Mouse (Mus musculus): ENCODE measurements around the gene Fam149b. TPM values are rescaled to one million over a fixed set of nuclear protein-coding genes. Genes with fewer than 3 reads are reported as not detected.

Gene Fam149b
- polyA plus RNA-seq, 1 experiment from 2014 or later, result 45.0 TPM

GRCm38 (mm10) chr14:20397220-20397619 lies 49.3 kb downstream of the Fam149b start:
- no peak overlapping the region for H3K4me3 ChIP-seq
- no peak overlapping the region for H3K27ac ChIP-seq
- no peaks in the 10 kb centered on the region for H3K27me3 ChIP-seq (ENCODE audit: insufficient read depth, poor library complexity, severe bottlenecking)
- H3K4me1 ChIP-seq (replicated peaks), result peaks cover 13% of the 10 kb centered on the region; the same call in 1 of the 2 replicates
- 89% methylated on average over 9 of the region's 9 CpGs for WGBS
- no peaks in the 10 kb centered on the region for H3K36me3 ChIP-seq
- no peaks in the 10 kb centered on the region for H3K9me3 ChIP-seq
- no peak for DNase-seq (ENCODE audit: low spot score)

GRCm38 (mm10) chr14:20398864-20399263 lies 50.9 kb downstream of the Fam149b start:
- H3K4me1 ChIP-seq (replicated peaks), result peaks cover 7% of the 10 kb centered on the region; the same call in 1 of the 2 replicates
- WGBS, result 49% methylated on average over 4 of the region's 4 CpGs
- no peaks in the 10 kb centered on the region for H3K9me3 ChIP-seq
- no peak overlapping the region for H3K4me3 ChIP-seq
- H3K36me3 ChIP-seq, result no peaks in the 10 kb centered on the region
- peak; percentile 18 for DNase-seq (ENCODE audit: low spot score)
- no peaks in the 10 kb centered on the region for H3K27me3 ChIP-seq (ENCODE audit: insufficient read depth, poor library complexity, severe bottlenecking)
- H3K27ac ChIP-seq, result no peak overlapping the region

GRCm38 (mm10) chr14:20400071-20400470 lies 52.1 kb downstream of the Fam149b start:
- Histone ChIP-seq H3K36me3 (no peaks in the 10 kb centered on the region), H3K4me1 (replicated peaks) (no peaks in the 10 kb centered on the region), H3K27me3 (ENCODE audit: insufficient read depth, poor library complexity, severe bottlenecking) (no peaks in the 10 kb centered on the region), H3K4me3 (no peak overlapping the region), H3K27ac (no peak overlapping the region), H3K9me3 (no peaks in the 10 kb centered on the region)
- WGBS, result 70% methylated on average over 1 of the region's 1 CpGs
- no peak for DNase-seq (ENCODE audit: low spot score)

- H3K4me3 ChIP-seq, result no peak overlapping the region
- no peak overlapping the region for H3K27ac ChIP-seq
- no peaks in the 10 kb centered on the region for H3K36me3 ChIP-seq
- no peaks in the 10 kb centered on the region for H3K27me3 ChIP-seq (ENCODE audit: insufficient read depth, poor library complexity, severe bottlenecking)
- 77% methylated on average over 7 of the region's 7 CpGs for whole genome bisulfite sequencing
- H3K4me1 ChIP-seq (replicated peaks), result no peaks in the 10 kb centered on the region
- no peaks in the 10 kb centered on the region for H3K9me3 ChIP-seq
- DNase-seq (ENCODE audit: low spot score), result no peak
Measured at GRCm38 (mm10) chr14:20422257-20422656, 74.3 kb downstream of the Fam149b start.

- no peak for DNase-seq (ENCODE audit: low spot score)
Measured at GRCm38 (mm10) chr14:20423046-20423445, 75.1 kb downstream of the Fam149b start.

GRCm38 (mm10) chr14:20428593-20428992 lies 80.6 kb downstream of the Fam149b start:
- Histone ChIP-seq H3K27me3 (ENCODE audit: insufficient read depth, poor library complexity, severe bottlenecking) (no peaks in the 10 kb centered on the region), H3K4me3 (no peak overlapping the region), H3K4me1 (replicated peaks) (no peaks in the 10 kb centered on the region), H3K36me3 (no peaks in the 10 kb centered on the region), H3K9me3 (no peaks in the 10 kb centered on the region), H3K27ac (no peak overlapping the region)
- no peak for DNase-seq (ENCODE audit: low spot score)
- WGBS, result 38% methylated on average over 1 of the region's 1 CpGs

More at GRCm38 (mm10) chr14:20423046-20423445, 75.1 kb downstream of the Fam149b start:
- no peaks in the 10 kb centered on the region for H3K9me3 ChIP-seq
- no peak overlapping the region for H3K4me3 ChIP-seq
- 88% methylated on average over 6 of the region's 6 CpGs for WGBS
- no peaks in the 10 kb centered on the region for H3K27me3 ChIP-seq (ENCODE audit: insufficient read depth, poor library complexity, severe bottlenecking)
- no peak overlapping the region for H3K27ac ChIP-seq
- no peaks in the 10 kb centered on the region for H3K4me1 ChIP-seq (replicated peaks)
- H3K36me3 ChIP-seq, result no peaks in the 10 kb centered on the region

- WGBS, result 74% methylated on average over 1 of the region's 1 CpGs
- no peaks in the 10 kb centered on the region for H3K36me3 ChIP-seq
- H3K4me1 ChIP-seq (replicated peaks), result no peaks in the 10 kb centered on the region
- H3K4me3 ChIP-seq, result no peak overlapping the region
- H3K9me3 ChIP-seq, result no peaks in the 10 kb centered on the region
- no peak overlapping the region for H3K27ac ChIP-seq
- no peaks in the 10 kb centered on the region for H3K27me3 ChIP-seq (ENCODE audit: insufficient read depth, poor library complexity, severe bottlenecking)
- DNase-seq (ENCODE audit: low spot score), result no peak
Measured at GRCm38 (mm10) chr14:20429833-20430232, 81.9 kb downstream of the Fam149b start.

- Histone ChIP-seq H3K9me3 (no peaks in the 10 kb centered on the region), H3K4me3 (no peak overlapping the region), H3K27me3 (ENCODE audit: insufficient read depth, poor library complexity, severe bottlenecking) (no peaks in the 10 kb centered on the region), H3K4me1 (replicated peaks) (no peaks in the 10 kb centered on the region), H3K36me3 (no peaks in the 10 kb centered on the region), H3K27ac (no peak overlapping the region)
- WGBS, result 85% methylated on average over 6 of the region's 6 CpGs
- no peak for DNase-seq (ENCODE audit: low spot score)
Measured at GRCm38 (mm10) chr14:20431726-20432125, 83.8 kb downstream of the Fam149b start.

- Histone ChIP-seq H3K36me3 (no peaks in the 10 kb centered on the region), H3K4me3 (no peak overlapping the region), H3K4me1 (replicated peaks) (no peaks in the 10 kb centered on the region), H3K9me3 (no peaks in the 10 kb centered on the region), H3K27ac (no peak overlapping the region), H3K27me3 (ENCODE audit: insufficient read depth, poor library complexity, severe bottlenecking) (no peaks in the 10 kb centered on the region)
- no peak for DNase-seq (ENCODE audit: low spot score)
- 88% methylated on average over 4 of the region's 4 CpGs for WGBS
Measured at GRCm38 (mm10) chr14:20432420-20432819, 84.5 kb downstream of the Fam149b start.

Other genes starting within 250 kb of the Fam149b start
- 12.2 and 13.1 TPM in 2 replicates for gene Saysd1, start 209.6 kb upstream of the Fam149b start, polyA plus RNA-seq (2016; fragmentation: Nextera tagmentation; extraction: Ambion mirVana)
- gene Kcnk5, start 166.4 kb upstream of the Fam149b start, polyA plus RNA-seq (2016; fragmentation: Nextera tagmentation; extraction: Ambion mirVana), result 12.4 and 13.5 TPM in 2 replicates
- 0.09 and 0.20 TPM in 2 replicates for gene Kcnk16, start 79.0 kb upstream of the Fam149b start, polyA plus RNA-seq (2016; fragmentation: Nextera tagmentation; extraction: Ambion mirVana)
- 10.1 and 10.9 TPM in 2 replicates for gene Nudt13, start 53.5 kb upstream of the Fam149b start, polyA plus RNA-seq (2016; fragmentation: Nextera tagmentation; extraction: Ambion mirVana)
- gene Ecd, start within 50 bp of the Fam149b start, polyA plus RNA-seq (2016; fragmentation: Nextera tagmentation; extraction: Ambion mirVana), result 64.0 and 71.1 TPM in 2 replicates
- gene Dnajc9, start 40.7 kb downstream of the Fam149b start, polyA plus RNA-seq (2016; fragmentation: Nextera tagmentation; extraction: Ambion mirVana), result 226 and 308 TPM in 2 replicates
- gene Mrps16, start 45.5 kb downstream of the Fam149b start, polyA plus RNA-seq (2016; fragmentation: Nextera tagmentation; extraction: Ambion mirVana), result 82.3 and 82.6 TPM in 2 replicates
- gene Cfap70, start 104.1 kb downstream of the Fam149b start, polyA plus RNA-seq (2016; fragmentation: Nextera tagmentation; extraction: Ambion mirVana), result 1.0 and 1.3 TPM in 2 replicates
- gene Anxa7, start 132.0 kb downstream of the Fam149b start, polyA plus RNA-seq (2016; fragmentation: Nextera tagmentation; extraction: Ambion mirVana), result 12.8 and 16.2 TPM in 2 replicates
- 0.80 and 0.88 TPM in 2 replicates for gene Mss51, start 148.7 kb downstream of the Fam149b start, polyA plus RNA-seq (2016; fragmentation: Nextera tagmentation; extraction: Ambion mirVana)
- gene Ppp3cb, start 198.4 kb downstream of the Fam149b start, polyA plus RNA-seq (2016; fragmentation: Nextera tagmentation; extraction: Ambion mirVana), result 39.7 and 44.8 TPM in 2 replicates

All from hindbrain, embryonic 10.5 days (tissue).